Mouse (Mus musculus) limb, embryonic 15.5 days (tissue): ENCODE data around the gene Rpia. TPM values are rescaled to one million over a fixed set of nuclear protein-coding genes. Genes with fewer than 3 reads are reported as not detected.

ENCODE experiments used
- ATAC-seq: fragments of 200-750 bp; cut with Nextera tagmentation; 2 replicates; pipeline ENCODE4 v1.8.0; 2017; ENCODE audit warnings: low read depth, moderate TSS enrichment; ENCODE audit not compliant: insufficient number of reproducible peaks, low FRiP score, low TSS enrichment
- H3K27ac ChIP-seq: fragments of 300-500 bp; sonication (generic); 2 replicates; pipeline ENCODE4 v1.5.1; 2015; ENCODE audit warnings: moderate library complexity, mild to moderate bottlenecking, inconsistent platforms
- H3K27me3 ChIP-seq: fragments of 300-500 bp; sonication (generic); 2 replicates; pipeline ENCODE4 v1.6.1; 2015; ENCODE audit warnings: inconsistent platforms
- H3K36me3 ChIP-seq: fragments of 300-500 bp; sonication (generic); 2 replicates; pipeline ENCODE4 v1.6.1; 2015; ENCODE audit warnings: inconsistent platforms
- H3K4me1 ChIP-seq: fragments of 300-500 bp; sonication (generic); 2 replicates; pipeline ENCODE4 v1.6.1; 2015; ENCODE audit warnings: inconsistent platforms
- H3K4me2 ChIP-seq: fragments of 300-500 bp; sonication (generic); 2 replicates; pipeline ENCODE4 v1.6.1; 2015; ENCODE audit warnings: mild to moderate bottlenecking, inconsistent platforms
- H3K4me3 ChIP-seq: fragments of 300-500 bp; sonication (generic); 2 replicates; pipeline ENCODE4 v1.5.1; 2015; ENCODE audit warnings: mild to moderate bottlenecking, inconsistent platforms
- H3K9ac ChIP-seq: fragments of 300-500 bp; sonication (generic); 2 replicates; pipeline ENCODE4 v1.6.1; 2015; ENCODE audit warnings: inconsistent platforms
- H3K9me3 ChIP-seq: fragments of 300-500 bp; sonication (generic); 2 replicates; pipeline ENCODE4 v1.6.1; 2016; ENCODE audit warnings: inconsistent platforms
- WGBS: fragments of 180-500 bp; shearing (Covaris S2); methylation state at CpG from one replicate; pipeline ENCODE4 v1.1.7; 2015; 5-methylcytosine and 5-hydroxymethylcytosine counted together
- polyA plus RNA-seq: library from polyadenylated mRNA; unstranded; fragments of >200 nt; fragmentation: Nextera tagmentation; extraction: Ambion mirVana; gene quantifications from 2 replicates; pipeline ENCODE4 v1.2.1, GENCODE M21; 2015

Rpia gene
- polyA plus RNA-seq, 1 experiment from 2014 or later, result 2.4 TPM

- H3K4me3 ChIP-seq, result no peak overlapping the region
- H3K4me1 ChIP-seq, result peaks cover 8% of the 10 kb centered on the region; the same call in 1 of the 2 replicates
- H3K4me2 ChIP-seq, result no peak overlapping the region
- 51% methylated on average over 2 of the region's 2 CpGs for WGBS
- H3K27me3 ChIP-seq, result 0 out of 2 replicates have a peak, but pooled peaks cover 3% of the 10 kb centered on the region
- no peaks in the 10 kb centered on the region for H3K9me3 ChIP-seq
- no peak overlapping the region for H3K27ac ChIP-seq
- H3K36me3 ChIP-seq, result no peaks in the 10 kb centered on the region
- ATAC-seq, result no peak
- no peak overlapping the region for H3K9ac ChIP-seq
Observed at GRCm38 (mm10) chr6:70821566-70821965, 29.5 kb upstream of the Rpia start.

DNA sequence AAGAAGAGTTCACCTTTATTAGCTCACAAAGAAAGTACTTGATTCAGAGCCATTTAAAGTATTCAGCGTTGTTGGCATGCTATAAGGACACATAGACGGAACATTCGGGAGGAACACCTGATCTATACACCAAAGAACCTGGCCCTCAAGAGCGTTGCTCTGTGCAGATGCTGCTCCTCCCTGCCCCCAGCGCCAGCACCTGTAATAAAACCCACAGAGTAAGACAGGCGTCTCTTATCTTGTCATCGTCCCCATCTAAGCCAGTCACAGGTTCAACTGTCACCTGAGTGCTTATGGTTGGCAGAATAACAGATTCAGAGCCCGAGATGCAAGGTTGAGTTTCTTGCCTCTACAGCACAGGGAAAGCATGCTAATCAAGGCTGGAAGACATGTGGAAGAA, 23.4 kb upstream of the Rpia start:
- Histone ChIP-seq H3K4me1 (no peaks in the 10 kb centered on the region), H3K4me2 (no peak overlapping the region), H3K9me3 (no peaks in the 10 kb centered on the region), H3K27me3 (no peaks in the 10 kb centered on the region), H3K27ac (no peak overlapping the region), H3K36me3 (no peaks in the 10 kb centered on the region), H3K9ac (no peak overlapping the region), H3K4me3 (no peak overlapping the region)
- no peak for ATAC-seq
- 84% methylated on average over 8 of the region's 8 CpGs for WGBS

DNA sequence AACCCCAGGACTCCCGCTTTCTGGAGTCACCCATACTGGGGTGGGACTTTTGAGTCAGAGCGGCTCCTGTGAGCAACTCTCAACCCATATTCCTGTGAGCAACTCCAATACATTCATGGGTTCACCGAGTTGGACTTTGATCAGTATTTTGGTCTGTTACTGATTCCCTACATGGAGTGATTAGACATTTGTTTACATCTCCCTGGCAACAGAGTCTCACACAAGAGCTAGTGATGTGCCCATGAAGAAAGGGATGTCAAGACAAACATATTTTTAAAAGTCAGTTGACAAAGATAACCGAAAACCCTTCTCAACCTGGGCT, 22.6 kb upstream of the Rpia start:
- Histone ChIP-seq H3K9ac (no peak overlapping the region), H3K4me3 (no peak overlapping the region), H3K4me2 (no peak overlapping the region), H3K4me1 (no peaks in the 10 kb centered on the region), H3K27me3 (no peaks in the 10 kb centered on the region), H3K36me3 (no peaks in the 10 kb centered on the region), H3K9me3 (no peaks in the 10 kb centered on the region), H3K27ac (no peak overlapping the region)
- ATAC-seq, result no peak
- 91% methylated on average over 4 of the region's 4 CpGs for WGBS

DNA sequence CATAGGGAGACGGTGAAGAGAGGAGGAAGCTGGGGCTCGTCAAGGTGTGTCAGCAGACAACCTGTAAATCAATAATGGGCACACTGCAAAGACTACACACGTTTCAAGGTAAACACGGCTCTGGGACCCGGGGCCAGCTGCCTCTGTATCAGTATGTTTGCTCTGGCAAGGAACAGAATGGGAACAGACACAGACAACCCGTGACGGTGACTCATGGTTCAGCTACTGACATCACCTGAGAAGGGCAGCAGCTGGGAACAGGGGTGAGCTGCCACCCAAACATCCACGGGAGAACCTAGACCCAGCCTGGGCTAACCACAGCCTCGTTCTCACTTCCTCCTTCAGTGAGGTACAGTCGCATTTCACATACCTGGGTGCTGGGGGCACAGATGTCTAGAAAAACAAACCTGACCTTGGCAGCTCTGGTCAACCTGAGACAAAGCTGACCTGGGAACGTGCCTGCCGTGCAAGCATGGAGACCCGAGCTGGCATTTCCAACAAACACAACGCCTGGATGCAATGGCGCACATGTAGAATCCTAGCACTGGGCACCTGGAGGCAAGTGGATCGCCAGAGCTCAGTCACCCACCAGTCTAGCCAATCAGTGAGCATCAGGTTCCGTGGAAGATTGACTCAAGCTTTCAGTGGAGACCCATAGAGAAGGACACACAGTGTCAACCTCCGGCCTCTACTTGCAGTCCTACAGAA, 22.0 kb upstream of the Rpia start:
- Histone ChIP-seq H3K4me2 (no peak overlapping the region), H3K36me3 (no peaks in the 10 kb centered on the region), H3K27me3 (no peaks in the 10 kb centered on the region), H3K9me3 (no peaks in the 10 kb centered on the region), H3K4me3 (no peak overlapping the region), H3K27ac (no peak overlapping the region), H3K4me1 (no peaks in the 10 kb centered on the region), H3K9ac (no peak overlapping the region)
- WGBS, result 79% methylated on average over 18 of the region's 18 CpGs
- ATAC-seq, result no peak

- Histone ChIP-seq H3K9me3 (no peaks in the 10 kb centered on the region), H3K4me1 (no peaks in the 10 kb centered on the region), H3K27me3 (no peaks in the 10 kb centered on the region), H3K4me2 (no peak overlapping the region), H3K9ac (no peak overlapping the region), H3K36me3 (no peaks in the 10 kb centered on the region), H3K4me3 (no peak overlapping the region), H3K27ac (no peak overlapping the region)
- no peak for ATAC-seq
- 44% methylated on average over 4 of the region's 4 CpGs for WGBS
Observed at GRCm38 (mm10) chr6:70812526-70812895, 20.5 kb upstream of the Rpia start.

- H3K4me1 ChIP-seq, result no peaks in the 10 kb centered on the region
- H3K9ac ChIP-seq, result no peak overlapping the region
- H3K4me3 ChIP-seq, result no peak overlapping the region
- ATAC-seq, result no peak
- H3K9me3 ChIP-seq, result no peaks in the 10 kb centered on the region
- H3K27me3 ChIP-seq, result no peaks in the 10 kb centered on the region
- 14% methylated on average over 6 of the region's 6 CpGs for WGBS
- H3K27ac ChIP-seq, result no peak overlapping the region
- H3K36me3 ChIP-seq, result no peaks in the 10 kb centered on the region
- H3K4me2 ChIP-seq, result no peak overlapping the region
Observed at GRCm38 (mm10) chr6:70811557-70812525, 19.8 kb upstream of the Rpia start.

DNA sequence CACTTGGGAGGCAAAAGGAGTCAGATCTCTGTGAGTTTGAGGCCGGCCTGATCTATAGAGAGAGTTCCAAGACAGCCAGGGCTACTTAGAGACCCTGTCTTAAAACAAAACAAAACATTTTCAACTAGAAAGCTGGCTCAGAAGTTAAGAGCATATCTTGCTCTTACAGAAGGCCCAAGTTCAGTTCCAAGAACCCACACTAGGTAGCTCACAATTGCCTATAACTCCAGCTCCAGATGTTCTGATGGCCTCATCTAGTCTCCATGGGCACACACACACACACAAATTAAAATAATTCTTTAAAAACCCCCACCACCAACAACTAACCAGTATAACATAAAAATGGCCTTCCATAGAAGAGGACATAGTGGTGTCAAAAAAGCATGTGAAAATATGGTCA, 18.5 kb upstream of the Rpia start:
- peaks cover 8% of the 10 kb centered on the region for H3K4me1 ChIP-seq
- H3K9ac ChIP-seq, result no peak overlapping the region
- H3K9me3 ChIP-seq, result no peaks in the 10 kb centered on the region
- ATAC-seq, result no peak
- no peaks in the 10 kb centered on the region for H3K27me3 ChIP-seq
- no peak overlapping the region for H3K4me3 ChIP-seq
- no peak overlapping the region for H3K4me2 ChIP-seq
- WGBS, result 88% methylated on average over 1 of the region's 1 CpGs
- H3K27ac ChIP-seq, result no peak overlapping the region
- H3K36me3 ChIP-seq, result no peaks in the 10 kb centered on the region

GRCm38 (mm10) chr6:70806514-70806912, 14.5 kb upstream of the Rpia start:
- Histone ChIP-seq H3K9me3 (no peaks in the 10 kb centered on the region), H3K36me3 (no peaks in the 10 kb centered on the region), H3K4me3 (no peak overlapping the region), H3K4me1 (peaks cover 10% of the 10 kb centered on the region), H3K27me3 (no peaks in the 10 kb centered on the region), H3K27ac (no peak overlapping the region), H3K9ac (no peak overlapping the region), H3K4me2 (no peak overlapping the region)
- WGBS, result 86% methylated on average over 1 of the region's 1 CpGs
- no peak for ATAC-seq

- peak overlapping the region; percentile 34 for H3K4me2 ChIP-seq
- H3K9ac ChIP-seq, result no peak overlapping the region
- H3K27me3 ChIP-seq, result no peaks in the 10 kb centered on the region
- peaks cover 10% of the 10 kb centered on the region for H3K4me1 ChIP-seq
- no peak overlapping the region for H3K27ac ChIP-seq
- no peaks in the 10 kb centered on the region for H3K9me3 ChIP-seq
- ATAC-seq, result 0 out of 2 replicates have a peak, but pooled peaks have one; percentile 14
- no peaks in the 10 kb centered on the region for H3K36me3 ChIP-seq
- WGBS, result 17% methylated on average over 13 of the region's 13 CpGs
- H3K4me3 ChIP-seq, result peak overlapping the region; percentile 9; the same call in 1 of the 2 replicates
Observed at GRCm38 (mm10) chr6:70805820-70806513, 13.9 kb upstream of the Rpia start.

DNA sequence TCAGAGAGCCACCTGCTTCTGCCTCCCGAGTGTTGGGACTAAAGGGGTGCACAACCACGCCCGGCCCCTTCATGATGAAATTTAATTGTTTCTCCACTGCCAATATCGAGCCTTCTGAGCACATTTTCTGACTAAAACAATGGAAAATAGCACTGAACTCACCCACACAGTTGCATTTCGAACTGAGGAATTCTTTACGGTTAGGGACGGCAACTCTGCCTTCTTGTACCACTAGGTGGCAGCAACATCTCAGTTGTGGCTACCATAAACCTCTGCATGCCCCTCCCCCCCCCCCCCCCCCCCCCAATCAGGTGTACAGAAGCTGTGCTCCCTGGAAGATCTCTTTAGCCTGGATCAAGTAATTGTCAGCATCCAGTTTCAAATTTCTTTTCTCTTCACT, 13.2 kb upstream of the Rpia start:
- Histone ChIP-seq H3K4me1 (peaks cover 10% of the 10 kb centered on the region), H3K9ac (no peak overlapping the region), H3K36me3 (no peaks in the 10 kb centered on the region), H3K4me2 (peak overlapping the region; percentile 34), H3K27ac (no peak overlapping the region), H3K4me3 (no peak overlapping the region), H3K9me3 (no peaks in the 10 kb centered on the region), H3K27me3 (no peaks in the 10 kb centered on the region)
- 15% methylated on average over 7 of the region's 7 CpGs for WGBS
- ATAC-seq, result no peak

DNA sequence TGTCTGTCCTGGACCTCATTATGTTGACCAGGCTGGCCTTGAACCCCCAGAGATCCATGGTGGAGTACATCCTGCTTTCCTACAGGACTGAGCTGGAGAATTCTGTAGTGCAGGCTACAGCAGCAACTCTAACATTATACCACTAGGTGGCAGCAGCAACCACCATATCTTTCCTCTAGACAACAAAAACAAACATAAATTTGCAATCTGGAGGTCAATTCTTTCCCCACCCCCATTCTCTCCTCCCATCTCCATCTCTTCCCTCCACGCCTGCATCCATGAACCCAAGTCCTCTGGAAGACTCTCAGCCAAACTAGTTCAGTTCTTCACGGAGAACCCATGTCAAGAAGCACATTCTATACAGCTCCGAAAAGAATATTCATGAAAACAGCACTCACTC, 12.6 kb upstream of the Rpia start:
- Histone ChIP-seq H3K27me3 (no peaks in the 10 kb centered on the region), H3K4me3 (no peak overlapping the region), H3K9me3 (no peaks in the 10 kb centered on the region), H3K27ac (no peak overlapping the region), H3K36me3 (no peaks in the 10 kb centered on the region), H3K9ac (no peak overlapping the region), H3K4me2 (no peak overlapping the region), H3K4me1 (peaks cover 10% of the 10 kb centered on the region)
- no peak for ATAC-seq
- 30% methylated on average over 3 of the region's 3 CpGs for WGBS
